In genomic region chr5:27680476-27680875, GRCm38 (mm10) we compare ENCODE assay signal across 9 mouse cellular contexts.
DNase-seq lines count a peak whose midpoint lies in the region; ATAC-seq and TF ChIP-seq lines count a peak whose summit lies in the region.
"Had no signal": no experiment of that assay in that cellular context is flagged by ENCODE, and none has a peak within 500 bp of the region (broad histone marks: within the 10 kb centered on the region; RNA-seq: fewer than 3 reads in every experiment).

No protein-coding gene starts in this region.

- DNase-seq in hindbrain, postnatal 0 days (ENCODE audit: low spot score) = peak; percentile 44
- DNase-seq in CH12.LX (ENCODE audit: extremely low read depth) (peak; percentile 61), ZHBTc4 (ENCODE audit: low read depth, low spot score) (peak; percentile 67)
- peak; percentile 56 to 71 for DNase-seq in cerebellum, postnatal 25 days
- DNase-seq in kidney, postnatal 36 days = peak; percentile 16 to 69
- peak; percentile 63 for DNase-seq in retina, embryonic 14.5 days (ENCODE audit: low spot score)
- no peak for DNase-seq in frontal cortex, postnatal 14 days (ENCODE audit: low spot score in 2 of 2)

- no peaks in the 10 kb centered on the region for H3K79me2 ChIP-seq in CH12.LX (replicated peaks; ENCODE audit: control insufficient read depth, extremely low read depth, insufficient read depth, poor library complexity, severe bottlenecking)

- no peak for ATAC-seq in hindbrain, postnatal 0 days
- no peak for ATAC-seq in hindbrain, embryonic 13.5 days (ENCODE audit: low FRiP score)

- H3K36me3 ChIP-seq in hindbrain, postnatal 0 days (ENCODE audit: insufficient read depth, low read length) = peaks cover 3% of the 10 kb centered on the region; the same call in 1 of the 2 replicates
- H3K36me3 ChIP-seq in hindbrain, embryonic 13.5 days = 0 out of 2 replicates have a peak, but pooled peaks cover 3% of the 10 kb centered on the region
- H3K36me3 ChIP-seq in CH12.LX (replicated peaks in 1 of 2; ENCODE audit: control insufficient read depth in 1 of 2, insufficient read depth in 1 of 2, low read length in 1 of 2) = no peaks in the 10 kb centered on the region
- H3K36me3 ChIP-seq: limb, embryonic 12.5 days had no signal

- peak; percentile 70 for TF ChIP-seq CTCF in hindbrain, postnatal 0 days (IDR thresholded peaks at IDR 0.05; ENCODE audit: low read depth)
- peak; percentile 65 to 69 for TF ChIP-seq CTCF in CH12.LX (conservative IDR thresholded peaks at IDR 0.05 in 1 of 2, IDR thresholded peaks at IDR 0.05 in 1 of 2; ENCODE audit: low read depth in 2 of 2, low read length in 2 of 2)

- TF ChIP-seq RAD21 in CH12.LX (IDR thresholded peaks at IDR 0.05; ENCODE audit: low read depth, low read length) = no peak

- H3K9me3 ChIP-seq in hindbrain, postnatal 0 days (ENCODE audit: low read length) = no peaks in the 10 kb centered on the region
- no peaks in the 10 kb centered on the region for H3K9me3 ChIP-seq in hindbrain, embryonic 13.5 days
- no peaks in the 10 kb centered on the region for H3K9me3 ChIP-seq in CH12.LX (replicated peaks; ENCODE audit: low read length)
- H3K9me3 ChIP-seq: limb, embryonic 12.5 days had no signal

- no peak overlapping the region for H3K27ac ChIP-seq in hindbrain, postnatal 0 days
- H3K27ac ChIP-seq in hindbrain, embryonic 13.5 days = no peak overlapping the region
- H3K27ac ChIP-seq in CH12.LX (ENCODE audit: insufficient read depth, low read depth) = no peak overlapping the region
- H3K27ac ChIP-seq: limb, embryonic 12.5 days had no signal

- dilution Hi-C loops in CH12.LX (cut with MboI; ENCODE audit: extremely low pct_ligation_motif_present, extremely low pct_unique_long_range_greater_than_20kb, low sequenced_read_pairs) = no loop called here

- 28% methylated on average over 5 of the region's 5 CpGs for WGBS in hindbrain, postnatal 0 days
- WGBS in hindbrain, embryonic 13.5 days = 39% methylated on average over 5 of the region's 5 CpGs

- H3K4me3 ChIP-seq in hindbrain, postnatal 0 days (ENCODE audit: low read length) = no peak overlapping the region
- H3K4me3 ChIP-seq in hindbrain, embryonic 13.5 days = no peak overlapping the region
- H3K4me3 ChIP-seq in CH12.LX (replicated peaks in 1 of 3; ENCODE audit: low read depth in 2 of 3, low read length in 2 of 3, poor library complexity in 1 of 3) = no peak overlapping the region
- H3K4me3 ChIP-seq: limb, embryonic 12.5 days had no signal

- in situ Hi-C loops in CH12.LX (cut with MboI; ENCODE audit: low pct_ligation_motif_present, low pct_unique_long_range_greater_than_20kb, low sequenced_read_pairs) = no loop called here

- TF ChIP-seq EP300 in CH12.LX (IDR thresholded peaks at IDR 0.05; ENCODE audit: low read length) = no peak

- H3K4me2 ChIP-seq in hindbrain, postnatal 0 days (ENCODE audit: low read depth, low read length) = no peak overlapping the region
- no peak overlapping the region for H3K4me2 ChIP-seq in hindbrain, embryonic 13.5 days
- H3K4me2 ChIP-seq in CH12.LX (ENCODE audit: insufficient read depth, low read depth, poor library complexity, severe bottlenecking) = no peak overlapping the region
- H3K4me2 ChIP-seq: limb, embryonic 12.5 days had no signal

- H3K27me3 ChIP-seq in hindbrain, postnatal 0 days (ENCODE audit: insufficient read depth, low read length) = no peaks in the 10 kb centered on the region
- no peaks in the 10 kb centered on the region for H3K27me3 ChIP-seq in hindbrain, embryonic 13.5 days
- no peaks in the 10 kb centered on the region for H3K27me3 ChIP-seq in CH12.LX (replicated peaks)

- H3K4me1 ChIP-seq in hindbrain, postnatal 0 days (ENCODE audit: insufficient read depth, low read length) = no peaks in the 10 kb centered on the region
- peaks cover 6% of the 10 kb centered on the region; the same call in 1 of the 2 replicates for H3K4me1 ChIP-seq in hindbrain, embryonic 13.5 days (replicated peaks)
- peaks cover 3 to 28% of the 10 kb centered on the region in 2 experiments; a peak in 2 of 4 replicates for H3K4me1 ChIP-seq in CH12.LX (ENCODE audit: control insufficient read depth in 1 of 2, insufficient read depth in 2 of 2)
- H3K4me1 ChIP-seq: limb, embryonic 12.5 days had no signal

- TF ChIP-seq POLR2A in CH12.LX (IDR thresholded peaks at IDR 0.05; ENCODE audit: low read depth, low read length) = no peak

- H3K9ac ChIP-seq in hindbrain, postnatal 0 days (replicated peaks; ENCODE audit: low read length) = no peak overlapping the region
- no peak overlapping the region for H3K9ac ChIP-seq in hindbrain, embryonic 13.5 days
- H3K9ac ChIP-seq in CH12.LX (ENCODE audit: insufficient read depth, low read depth) = no peak overlapping the region
- H3K9ac ChIP-seq: limb, embryonic 12.5 days had no signal

TF ChIP-seq in CH12.LX, 34 proteins besides CTCF, POLR2A, EP300 and RAD21:
- TF ChIP-seq GABPA (IDR thresholded peaks at IDR 0.05; ENCODE audit: insufficient replicate concordance, low read depth, low read length) (no peak), HCFC1 (IDR thresholded peaks at IDR 0.05; ENCODE audit: low read depth, low read length) (no peak), SMC3 (IDR thresholded peaks at IDR 0.05; ENCODE audit: low read depth, low read length) (peak; percentile 24; the same call in 1 of the 2 replicates), MXI1 (IDR thresholded peaks at IDR 0.05; ENCODE audit: low read depth, low read length) (no peak), NRF1 (IDR thresholded peaks at IDR 0.05; ENCODE audit: low read depth, low read length) (no peak)

Comparison
In these comparisons a context has a peak if more than half of its experiments do, and no peak if none do; other contexts are left out.
1. DNase-seq: peak in hindbrain, postnatal 0 days (single experiment), CH12.LX (single experiment), ZHBTc4 (single experiment), cerebellum, postnatal 25 days (2 of 2), kidney, postnatal 36 days (2 of 2) and retina, embryonic 14.5 days (single experiment); none in frontal cortex, postnatal 14 days (0 of 2).